Mouse (Mus musculus) MEL (cell line): ENCODE data around the gene Snapc2. TPM values are rescaled to one million over a fixed set of nuclear protein-coding genes. Genes with fewer than 3 reads are reported as not detected.
A peak's percentile ranks its signal among the peaks of the same experiment; 100 is the strongest.

Experiments used
- DNase-seq: peaks from one replicate; pipeline ENCODE4 v3.0.0; 2011; ENCODE audit warnings: low read depth, low spot score
- H3K27ac ChIP-seq: 2 replicates; pipeline ENCODE4 v1.5.1; 2012; ENCODE audit warnings: low read depth, mild to moderate bottlenecking, control low read depth, low read length, moderate library complexity; ENCODE audit not compliant: control insufficient read depth
- H3K27me3 ChIP-seq, 2 experiments: fragments of 150-350 bp in 1 of 2; sonication (generic) in 1 of 2; 2 replicates each; pipeline ENCODE4 v1.6.1; 2012; ENCODE audit warnings: low read length in 2 of 2, mild to moderate bottlenecking in 2 of 2, improper control_type of control experiment in 1 of 2, moderate library complexity in 1 of 2; ENCODE audit not compliant: insufficient read depth in 2 of 2, control insufficient read depth in 1 of 2
- H3K36me3 ChIP-seq, 2 experiments: 2 replicates each; pipeline ENCODE4 v1.6.1; 2012 to 2014; ENCODE audit warnings: low read length in 2 of 2, improper control_type of control experiment in 1 of 2, inconsistent platforms in 1 of 2, mild to moderate bottlenecking in 1 of 2; ENCODE audit not compliant: insufficient read depth in 2 of 2, control insufficient read depth in 1 of 2
- H3K4me1 ChIP-seq, 2 experiments: fragments of 150-350 bp in 1 of 2; sonication (generic) in 1 of 2; 2 replicates each; pipeline ENCODE4 v1.6.1; 2012; ENCODE audit warnings: low read length in 2 of 2, improper control_type of control experiment in 1 of 2, mild to moderate bottlenecking in 1 of 2; ENCODE audit not compliant: insufficient read depth in 2 of 2, control insufficient read depth in 1 of 2
- H3K4me3 ChIP-seq, 2 experiments: fragments of 150-350 bp in 1 of 2; sonication (generic) in 1 of 2; 2 replicates each; pipeline ENCODE4 v1.5.1; 2012; ENCODE audit warnings: low read depth in 2 of 2, low read length in 2 of 2, mild to moderate bottlenecking in 2 of 2, moderate library complexity in 2 of 2, control low read depth in 1 of 2, improper control_type of control experiment in 1 of 2; ENCODE audit not compliant: control insufficient read depth in 1 of 2, insufficient read depth in 1 of 2
- H3K79me2 ChIP-seq: 2 replicates; pipeline ENCODE4 v1.6.1; 2012; ENCODE audit warnings: mild to moderate bottlenecking, low read length, moderate library complexity; ENCODE audit not compliant: control insufficient read depth, poor library complexity, insufficient read depth
- H3K9ac ChIP-seq: 2 replicates; pipeline ENCODE4 v1.6.1; 2012; ENCODE audit warnings: low read depth, mild to moderate bottlenecking, control low read depth, low read length, moderate library complexity; ENCODE audit not compliant: control insufficient read depth, poor library complexity, severe bottlenecking
- H3K9me3 ChIP-seq: fragments of 150-350 bp; sonication (generic); replicated peaks from 2 replicates; pipeline ENCODE4 v1.6.1; 2012; ENCODE audit warnings: mild to moderate bottlenecking, low read length, improper control_type of control experiment, moderate library complexity; ENCODE audit not compliant: insufficient read depth
- CTCF ChIP-seq, 3 experiments: IDR thresholded peaks in 2 of 3; conservative IDR thresholded peaks in 1 of 3; 2 replicates each; pipeline ENCODE4 v1.5.1; 2011 to 2012; ENCODE audit warnings: low read length in 3 of 3, low read depth in 2 of 3, mild to moderate bottlenecking in 2 of 3, improper control_type of control experiment in 1 of 3, inconsistent platforms in 1 of 3, mixed read lengths in 1 of 3, moderate library complexity in 1 of 3; ENCODE audit not compliant: control insufficient read depth in 1 of 3, insufficient read depth in 1 of 3, poor library complexity in 1 of 3, severe bottlenecking in 1 of 3
- E2F4 ChIP-seq: IDR thresholded peaks from 2 replicates; pipeline ENCODE4 v1.6.1; 2011; ENCODE audit warnings: low read depth, low read length, improper control_type of control experiment, borderline replicate concordance
- EP300 ChIP-seq, 2 experiments: IDR thresholded peaks; 2 replicates each; pipeline ENCODE4 v1.6.1; 2011; ENCODE audit warnings: improper control_type of control experiment in 2 of 2, low read length in 2 of 2, low read depth in 1 of 2, mild to moderate bottlenecking in 1 of 2
- ETS1 ChIP-seq: IDR thresholded peaks from 2 replicates; pipeline ENCODE4 v1.6.1; 2012; ENCODE audit warnings: low read depth, mild to moderate bottlenecking, inconsistent platforms, low read length, improper control_type of control experiment, moderate library complexity
- JUND ChIP-seq: IDR thresholded peaks from 2 replicates; pipeline ENCODE4 v1.6.1; 2011; ENCODE audit warnings: low read depth, mild to moderate bottlenecking, improper control_type of control experiment, low read length
- MAFK ChIP-seq: IDR thresholded peaks from 2 replicates; pipeline ENCODE4 v1.6.1; 2011; ENCODE audit warnings: low read depth, mild to moderate bottlenecking, low read length, improper control_type of control experiment, borderline replicate concordance
- MEF2A ChIP-seq: IDR thresholded peaks from 2 replicates; pipeline ENCODE4 v1.6.1; 2014; ENCODE audit warnings: low read depth, mild to moderate bottlenecking, inconsistent platforms, low read length, improper control_type of control experiment; ENCODE audit not compliant: poor library complexity, insufficient replicate concordance, severe bottlenecking; ENCODE audit errors: extremely low read depth
- MYB ChIP-seq: IDR thresholded peaks from 2 replicates; pipeline ENCODE4 v1.6.1; 2011; ENCODE audit warnings: mild to moderate bottlenecking, low read depth, low read length, improper control_type of control experiment
- MYC ChIP-seq: IDR thresholded peaks from 2 replicates; pipeline ENCODE4 v1.6.1; 2011; ENCODE audit warnings: low read depth, mild to moderate bottlenecking, low read length, improper control_type of control experiment, moderate library complexity
- POLR2A ChIP-seq, 2 experiments: IDR thresholded peaks; 2 replicates each; pipeline ENCODE4 v1.6.1; 2011 to 2012; ENCODE audit warnings: low read length in 2 of 2, mild to moderate bottlenecking in 2 of 2, control low read depth in 1 of 2, improper control_type of control experiment in 1 of 2, low read depth in 1 of 2, moderate library complexity in 1 of 2; ENCODE audit not compliant: control insufficient read depth in 1 of 2, insufficient read depth in 1 of 2, poor library complexity in 1 of 2
- POLR2AphosphoS2 ChIP-seq: IDR thresholded peaks from 2 replicates; pipeline ENCODE4 v1.6.1; 2011; ENCODE audit warnings: low read length, improper control_type of control experiment
- POLR2AphosphoS5 ChIP-seq: IDR thresholded peaks from 2 replicates; pipeline ENCODE4 v1.6.1; 2012; ENCODE audit warnings: low read depth, borderline replicate concordance, mild to moderate bottlenecking, inconsistent platforms, low read length, moderate library complexity, mixed read lengths
- TAL1 ChIP-seq: IDR thresholded peaks from 2 replicates; pipeline ENCODE4 v1.6.1; 2012; ENCODE audit warnings: mild to moderate bottlenecking, inconsistent platforms, low read length, moderate library complexity, mixed read lengths
- TBP ChIP-seq: IDR thresholded peaks from 2 replicates; pipeline ENCODE4 v1.8.0; 2011; ENCODE audit warnings: low read depth, low read length, improper control_type of control experiment
- USF1 ChIP-seq: IDR thresholded peaks from 2 replicates; pipeline ENCODE4 v1.6.1; 2014; ENCODE audit warnings: low read depth, mild to moderate bottlenecking, inconsistent platforms, low read length, improper control_type of control experiment, moderate library complexity
- ZMIZ1 ChIP-seq: IDR thresholded peaks from 2 replicates; pipeline ENCODE4 v1.6.1; 2012; ENCODE audit warnings: low read depth, mild to moderate bottlenecking, inconsistent platforms, low read length, improper control_type of control experiment, moderate library complexity
- polyA plus RNA-seq, 2 experiments: library from polyadenylated mRNA; stranded (reverse) in 1 of 2; unstranded in 1 of 2; fragments of >175 nt in 1 of 2; fragments of >200 nt in 1 of 2; gene quantifications; 2 replicates each; pipeline versions ENCODE4 v1.2.1 to v1.2.4; 2012; ENCODE audit warnings: low replicate concordance in 2 of 2, low read depth in 1 of 2; ENCODE audit not compliant: insufficient read length in 2 of 2, insufficient read depth in 1 of 2, missing spikeins in 1 of 2
- total RNA-seq: library from RNA; depleted of rRNA; stranded (reverse); fragments of 300-350 nt; gene quantifications from 2 replicates; pipeline ENCODE4 v1.2.3, GENCODE M21; 2012

Gene Snapc2
- total and polyA plus RNA-seq, 3 experiments, result 24.2 to 46.2 TPM; not detected in 1

DNA sequence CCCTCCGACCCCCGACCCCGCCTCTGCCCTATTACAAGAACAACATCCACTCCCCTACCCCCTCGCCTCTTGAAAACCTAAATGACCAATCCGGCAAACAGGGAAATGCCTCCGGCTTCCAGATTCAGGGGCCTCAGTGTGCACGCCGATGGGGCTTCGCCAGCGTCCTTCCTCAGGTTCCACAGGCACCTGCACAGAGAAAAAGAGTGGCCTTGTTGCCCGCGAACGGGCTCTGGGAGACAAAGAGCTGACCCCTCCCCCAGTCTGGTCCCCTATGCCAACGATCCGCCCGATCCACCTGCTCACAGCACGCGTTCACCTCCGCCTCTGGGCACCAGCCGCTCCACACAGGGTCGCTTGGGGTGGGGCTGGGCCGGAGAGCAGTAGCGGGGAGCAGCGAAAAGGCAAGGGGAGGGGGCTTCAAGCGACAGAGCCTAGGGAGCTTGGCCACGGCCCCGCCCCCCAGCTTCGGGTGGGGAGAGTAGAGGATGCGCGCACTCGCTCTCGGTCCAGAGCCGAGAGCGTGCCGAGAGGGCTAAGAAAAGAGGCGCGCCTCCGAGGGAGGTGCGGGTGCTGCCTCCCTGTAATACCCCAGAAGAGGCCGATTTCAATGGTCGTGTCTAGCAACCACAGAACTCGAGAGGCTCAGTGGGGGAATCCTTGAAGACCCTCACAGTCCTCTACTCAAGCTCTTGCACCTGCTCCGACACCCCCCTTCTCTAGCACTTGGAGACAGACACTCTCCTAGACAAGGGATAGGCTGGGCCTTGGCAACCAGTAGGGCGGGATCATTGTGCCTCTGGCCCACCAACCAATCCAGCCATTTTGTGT lies 35.9 kb upstream of the Snapc2 start, which contains the start of gene Prr36:
TSS of gene Prr36 (minus strand) at position 669 of the 831 bp plus-strand sequence.
- H3K36me3 ChIP-seq, result peaks cover 0 to 7% of the 10 kb centered on the region in 2 experiments; a peak in 2 of 4 replicates
- H3K79me2 ChIP-seq, result no peaks in the 10 kb centered on the region
- no peaks in the 10 kb centered on the region for H3K9me3 ChIP-seq
- H3K4me1 ChIP-seq, result peaks cover 4 to 23% of the 10 kb centered on the region in 2 experiments
- no peak within 1 kb of the TSS for H3K9ac ChIP-seq
- no peak for DNase-seq
- TF ChIP-seq POLR2AphosphoS2 (no peak), POLR2A (IDR thresholded peaks at IDR 0.05; ENCODE audit: control insufficient read depth in 1 of 2, insufficient read depth in 1 of 2, low read depth in 1 of 2, low read length in 2 of 2, poor library complexity in 1 of 2) (0 out of 4 replicates have a peak, but pooled peaks of 1 of the 2 experiments have one; percentile 13)
- H3K27ac ChIP-seq, result no peak within 1 kb of the TSS
- H3K4me3 ChIP-seq, result no peak within 1 kb of the TSS
- H3K27me3 ChIP-seq, result no peaks in the 10 kb centered on the region

- Histone ChIP-seq H3K27ac (no peak overlapping the region), H3K4me1 (peaks cover 8 to 20% of the 10 kb centered on the region in 2 experiments), H3K9ac (no peak overlapping the region), H3K79me2 (no peaks in the 10 kb centered on the region), H3K36me3 (peaks cover 0 to 12% of the 10 kb centered on the region in 2 experiments; a peak in 2 of 4 replicates), H3K4me3 (no peak overlapping the region), H3K9me3 (no peaks in the 10 kb centered on the region), H3K27me3 (no peaks in the 10 kb centered on the region)
- no peak for TF ChIP-seq ZMIZ1
- no peak for TF ChIP-seq USF1
- TF ChIP-seq ETS1, result no peak
- no peak for TF ChIP-seq MYB
- no peak for TF ChIP-seq TAL1
- TF ChIP-seq EP300 (IDR thresholded peaks at IDR 0.05; ENCODE audit: low read depth in 1 of 2, low read length in 2 of 2), result no peak
- no peak for TF ChIP-seq MYC
- no peak for TF ChIP-seq TBP
- TF ChIP-seq POLR2AphosphoS5, result no peak
- no peak for TF ChIP-seq E2F4
- no peak for TF ChIP-seq MEF2A
- TF ChIP-seq CTCF (IDR thresholded peaks at IDR 0.05 in 2 of 3, conservative IDR thresholded peaks at IDR 0.05 in 1 of 3; ENCODE audit: control insufficient read depth in 1 of 3, insufficient read depth in 1 of 3, low read depth in 2 of 3, low read length in 3 of 3, poor library complexity in 1 of 3, severe bottlenecking in 1 of 3), result no peak
- TF ChIP-seq MAFK, result no peak
- no peak for TF ChIP-seq JUND
- DNase-seq, result no peak
Measured at GRCm38 (mm10) chr8:4219617-4220016, 33.3 kb upstream of the Snapc2 start.
